Mouse (Mus musculus) urinary bladder, postnatal 36 days (tissue): ENCODE results near the gene Zfp937.
A peak's percentile ranks its signal among the peaks of the same experiment; 100 is the strongest.
"Not testable (repeated sequence)": the region's sequence is repeated elsewhere in the genome, so short reads cannot be mapped to it uniquely, and the experiment has no call there.

Experiments used
- DNase-seq, 2 experiments: peaks; one replicate each; pipeline ENCODE4 v3.0.0; 2022; ENCODE audit warnings: low spot score in 2 of 2, mixed read lengths in 1 of 2

Gene Zfp937

DNA sequence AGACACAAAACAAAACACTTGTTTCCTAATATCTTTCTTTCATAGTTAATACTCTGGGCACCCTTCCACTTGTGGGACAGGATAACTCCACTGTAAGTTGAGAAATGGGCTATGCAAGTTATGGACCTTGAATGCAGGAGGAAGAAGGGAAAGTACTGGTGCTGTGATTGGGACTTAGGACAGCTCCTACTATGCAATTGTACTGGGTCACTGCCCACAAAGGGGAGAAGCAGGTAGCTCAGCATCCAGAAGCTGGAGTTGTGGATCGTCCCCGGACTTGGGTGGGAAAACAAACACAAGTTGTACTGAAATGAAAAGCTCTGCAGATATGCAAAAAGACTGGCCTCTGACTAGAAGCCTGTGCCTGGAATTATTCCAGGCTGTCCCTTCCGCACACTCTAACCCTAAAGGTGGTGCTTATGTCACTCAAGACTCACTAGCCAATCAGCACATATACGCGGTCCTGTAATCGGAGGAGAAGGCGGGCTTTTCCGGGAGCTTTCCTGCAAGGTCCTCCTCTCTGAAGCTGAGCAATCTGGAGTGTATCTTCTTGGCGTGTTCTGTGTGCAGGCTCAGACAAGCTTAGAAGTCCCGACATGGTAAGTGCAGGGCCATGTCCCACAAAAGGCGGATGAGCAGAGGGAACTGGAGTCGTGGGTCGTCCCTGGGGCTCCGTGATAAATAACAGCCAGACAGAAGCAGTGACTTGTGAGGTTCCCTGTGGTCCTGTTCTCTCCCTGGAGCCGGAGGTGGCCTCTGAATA is at the start of gene Zfp937:
Gene Zfp937, plus strand, starts transcription at position 474 of the 763 bp plus-strand sequence.
- DNase-seq: peak; percentile 68 to 86

DNA sequence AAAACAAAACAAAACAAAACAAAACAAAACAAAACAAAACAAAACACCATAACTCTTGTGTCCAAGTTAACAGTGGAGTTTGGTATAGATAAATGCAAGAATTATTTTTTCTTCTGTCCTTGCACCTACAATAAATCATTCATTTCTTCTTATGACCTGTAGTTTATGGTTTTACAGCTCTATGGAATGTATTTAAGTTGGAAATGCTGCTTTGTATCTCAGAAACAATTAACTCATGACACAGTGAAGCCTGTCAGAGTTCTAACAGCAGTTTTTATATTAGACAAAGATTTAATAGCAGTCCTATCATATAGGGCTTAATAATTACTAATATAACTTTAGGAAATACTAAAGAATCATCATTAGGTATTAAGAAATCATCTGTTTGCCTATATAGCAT is 44.0 kb upstream of the Zfp937 start:
- DNase-seq: no peak

DNA sequence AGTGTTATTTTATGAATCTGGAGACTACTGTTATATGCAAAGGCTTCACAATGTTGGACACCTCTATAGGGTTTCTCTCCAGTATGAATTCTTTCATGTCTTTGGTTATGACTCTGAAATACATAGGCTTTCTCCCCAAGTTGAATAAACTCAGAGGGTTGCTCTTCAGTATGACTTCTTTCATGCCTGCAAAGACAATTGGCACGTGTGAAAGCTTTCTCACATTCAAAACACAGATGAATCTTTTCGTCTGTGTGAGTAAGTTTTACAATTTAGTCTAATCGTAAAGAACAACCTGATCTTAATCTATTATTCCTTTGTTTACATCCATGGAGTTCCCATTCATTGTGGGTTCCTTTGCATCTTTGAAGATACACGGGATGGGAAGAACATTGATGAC is 38.3 kb upstream of the Zfp937 start, which contains the start of gene Gm10770:
Gene Gm10770, minus strand, starts transcription at position 101 of the 400 bp plus-strand sequence.
- not testable (repeated sequence) for DNase-seq

DNA sequence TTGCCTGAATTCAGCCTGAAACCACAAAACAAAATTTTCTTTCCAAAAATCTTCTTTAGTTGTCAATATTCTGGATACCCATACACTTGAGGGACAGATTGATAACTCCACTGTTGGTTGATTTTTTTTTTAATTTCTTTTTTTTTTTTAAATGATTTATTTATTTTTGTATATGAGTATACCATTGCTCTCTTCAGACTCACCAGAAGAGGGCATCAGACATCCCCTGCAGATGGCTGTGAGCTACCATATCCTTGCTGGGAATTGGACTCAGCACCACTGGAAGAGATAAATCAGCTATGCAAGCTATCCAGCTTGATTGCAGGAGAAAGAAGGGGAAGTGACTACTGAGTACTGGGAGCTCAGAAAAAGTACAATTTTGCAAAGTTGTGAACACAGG is 36.8 kb upstream of the Zfp937 start:
- not testable (repeated sequence) for DNase-seq

DNA sequence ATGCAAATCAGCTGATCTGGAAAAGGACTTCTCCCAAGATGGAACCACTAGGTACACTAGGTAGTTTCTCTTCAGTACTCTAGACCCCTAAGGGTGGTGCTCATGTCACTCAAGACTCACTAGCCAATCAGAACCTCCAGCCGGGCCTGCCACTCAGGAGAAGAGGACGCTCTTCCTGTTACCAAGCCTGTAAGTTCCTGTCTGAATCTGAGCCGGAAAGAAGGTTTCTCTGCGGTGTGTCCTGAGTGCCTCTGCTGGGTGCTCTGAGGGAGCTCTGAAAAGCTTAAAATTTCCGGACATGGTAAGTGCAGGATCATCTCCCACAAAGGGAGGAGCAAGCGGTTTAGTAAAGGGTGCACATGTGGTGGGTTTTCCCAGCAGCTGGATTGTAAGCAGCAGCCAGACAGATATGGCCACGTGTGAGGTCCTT is 36.3 kb upstream of the Zfp937 start, which contains the start of gene Gm14139:
Gene Gm14139, plus strand, starts transcription at position 186 of the 430 bp plus-strand sequence.
- DNase-seq: not testable (repeated sequence)

DNA sequence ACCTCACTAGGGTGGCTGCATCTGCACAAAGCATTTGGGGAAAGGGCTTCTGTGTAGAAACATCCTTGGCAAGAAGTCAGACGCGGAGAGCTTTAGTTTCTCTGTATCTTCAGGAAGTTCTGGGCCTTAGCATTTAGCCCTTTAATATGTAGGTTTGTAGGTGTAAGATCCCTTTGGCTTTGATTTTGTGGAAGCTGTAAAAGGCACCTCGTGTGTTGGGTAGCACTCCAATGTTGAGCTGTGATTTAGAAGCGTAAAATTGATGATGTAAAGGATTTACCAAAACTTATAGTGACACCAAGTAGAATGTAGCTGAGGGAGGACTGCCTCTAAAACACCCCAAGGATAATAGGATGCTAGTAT is 471 bp downstream of the Zfp937 start:
- DNase-seq: not testable (repeated sequence)

DNA sequence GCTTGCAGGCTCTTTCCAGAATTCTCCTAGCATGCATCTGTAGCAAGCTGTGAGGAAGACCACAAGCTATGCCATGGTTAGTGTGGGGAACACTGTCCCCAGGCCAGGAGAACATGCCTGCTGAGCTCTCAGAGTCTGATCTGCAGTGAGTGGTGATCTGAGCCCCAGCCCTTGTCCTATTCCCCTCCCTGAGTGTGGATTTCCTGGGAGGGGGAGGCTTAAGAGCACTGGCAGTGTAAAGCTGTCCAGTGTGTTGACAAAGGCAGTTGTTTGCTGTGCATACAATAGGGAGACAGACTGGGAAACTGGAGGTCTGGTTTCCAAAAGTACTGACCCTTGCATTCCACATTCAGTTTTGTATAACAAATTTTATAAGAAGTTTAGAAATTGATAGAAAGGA is 5.4 kb downstream of the Zfp937 start:
- DNase-seq: not testable (repeated sequence)

DNA sequence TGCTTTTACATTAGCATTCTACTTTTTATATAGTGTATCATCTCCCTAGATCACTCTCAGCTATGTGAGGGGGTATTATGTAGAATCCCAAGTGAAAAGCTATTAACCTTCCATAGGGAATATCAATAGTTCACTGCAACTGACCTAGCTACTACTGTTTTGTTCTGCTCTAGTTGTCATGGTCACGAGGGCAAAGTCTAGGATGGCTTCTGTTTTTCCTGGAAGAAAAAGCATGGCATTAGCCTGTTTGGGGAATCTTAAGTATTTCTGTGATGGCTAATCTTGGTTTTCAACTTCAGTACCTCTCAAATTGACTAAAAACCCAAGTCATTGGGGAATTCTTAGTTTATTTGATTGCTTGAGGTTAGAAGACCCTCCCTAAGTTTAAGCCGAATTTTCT is 25.3 kb downstream of the Zfp937 start:
- DNase-seq: no peak

DNA sequence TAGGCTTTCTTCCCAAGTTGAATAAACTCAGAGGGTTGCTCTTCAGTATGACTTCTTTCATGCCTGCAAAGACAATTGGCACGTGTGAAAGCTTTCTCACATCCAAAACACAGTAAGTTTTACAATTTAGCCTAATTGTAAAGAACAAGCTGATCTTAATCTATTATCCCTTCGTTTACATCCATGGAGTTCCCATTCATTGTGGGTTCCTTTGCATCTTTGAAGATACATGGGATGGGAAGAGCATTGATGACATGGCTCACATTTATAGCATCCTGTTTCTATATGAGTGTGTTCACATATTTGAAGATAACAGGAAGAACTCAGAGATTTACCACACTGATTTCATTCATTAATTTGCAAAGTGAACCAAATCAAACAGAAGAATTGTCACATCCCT is 37.6 kb downstream of the Zfp937 start, which contains the start of gene Gm21994:
Gene Gm21994, minus strand, starts transcription at position 101 of the 400 bp plus-strand sequence.
- DNase-seq: not testable (repeated sequence)

DNA sequence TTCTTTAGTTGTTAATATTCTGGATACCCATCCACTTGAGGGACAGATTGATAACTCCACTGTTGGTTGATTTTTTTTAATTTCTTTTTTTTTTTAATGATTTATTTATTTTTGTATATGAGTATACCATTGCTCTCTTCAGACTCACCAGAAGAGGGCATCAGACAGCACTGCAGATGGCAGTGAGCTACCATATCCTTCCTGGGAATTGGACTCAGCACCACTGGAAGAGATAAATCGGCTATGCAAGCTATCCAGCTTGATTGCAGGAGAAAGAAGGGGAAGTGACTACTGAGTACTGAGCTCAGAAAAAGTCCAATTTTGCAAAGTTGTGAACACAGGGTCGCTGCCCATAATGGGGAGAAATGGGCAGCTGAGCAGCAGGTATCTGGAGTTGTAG is 39.0 kb downstream of the Zfp937 start:
- DNase-seq: not testable (repeated sequence)

DNA sequence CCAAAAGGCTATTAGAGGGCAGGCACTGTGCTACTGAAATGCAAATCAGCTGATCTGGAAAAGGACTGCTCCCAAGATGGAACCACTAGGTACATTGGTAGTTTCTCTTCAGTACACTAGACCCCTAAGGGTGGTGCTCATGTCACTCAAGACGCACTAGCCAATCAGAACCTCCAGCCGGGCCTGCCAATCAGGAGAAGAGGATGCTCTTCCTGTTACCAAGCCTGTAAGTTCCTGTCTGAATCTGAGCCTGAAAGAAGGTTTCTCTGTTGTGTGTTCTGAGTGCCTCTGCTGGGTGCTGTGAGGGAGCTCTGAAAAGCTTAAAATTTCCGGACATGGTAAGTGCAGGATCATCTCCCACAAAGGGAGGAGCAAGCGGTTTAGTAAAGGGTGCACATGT is 39.4 kb downstream of the Zfp937 start, which contains the start of gene Gm14124:
Gene Gm14124, plus strand, starts transcription at position 227 of the 400 bp plus-strand sequence.
- DNase-seq: not testable (repeated sequence)
